Mouse (Mus musculus) MEL (cell line): Measurements from ENCODE around the gene Fars2. TPM values are rescaled to one million over a fixed set of nuclear protein-coding genes. Genes with fewer than 3 reads are reported as not detected.

ENCODE experiments used
- DNase-seq: peaks from one replicate; pipeline ENCODE4 v3.0.0; 2011; ENCODE audit warnings: low read depth, low spot score
- H3K27ac ChIP-seq: 2 replicates; pipeline ENCODE4 v1.5.1; 2012; ENCODE audit warnings: low read depth, mild to moderate bottlenecking, control low read depth, low read length, moderate library complexity; ENCODE audit not compliant: control insufficient read depth
- H3K27me3 ChIP-seq, 2 experiments: fragments of 150-350 bp in 1 of 2; sonication (generic) in 1 of 2; 2 replicates each; pipeline ENCODE4 v1.6.1; 2012; ENCODE audit warnings: low read length in 2 of 2, mild to moderate bottlenecking in 2 of 2, improper control_type of control experiment in 1 of 2, moderate library complexity in 1 of 2; ENCODE audit not compliant: insufficient read depth in 2 of 2, control insufficient read depth in 1 of 2
- H3K36me3 ChIP-seq, 2 experiments: 2 replicates each; pipeline ENCODE4 v1.6.1; 2012 to 2014; ENCODE audit warnings: low read length in 2 of 2, improper control_type of control experiment in 1 of 2, inconsistent platforms in 1 of 2, mild to moderate bottlenecking in 1 of 2; ENCODE audit not compliant: insufficient read depth in 2 of 2, control insufficient read depth in 1 of 2
- H3K4me1 ChIP-seq, 2 experiments: fragments of 150-350 bp in 1 of 2; sonication (generic) in 1 of 2; 2 replicates each; pipeline ENCODE4 v1.6.1; 2012; ENCODE audit warnings: low read length in 2 of 2, improper control_type of control experiment in 1 of 2, mild to moderate bottlenecking in 1 of 2; ENCODE audit not compliant: insufficient read depth in 2 of 2, control insufficient read depth in 1 of 2
- H3K4me3 ChIP-seq, 2 experiments: fragments of 150-350 bp in 1 of 2; sonication (generic) in 1 of 2; 2 replicates each; pipeline ENCODE4 v1.5.1; 2012; ENCODE audit warnings: low read depth in 2 of 2, low read length in 2 of 2, mild to moderate bottlenecking in 2 of 2, moderate library complexity in 2 of 2, control low read depth in 1 of 2, improper control_type of control experiment in 1 of 2; ENCODE audit not compliant: control insufficient read depth in 1 of 2, insufficient read depth in 1 of 2
- H3K79me2 ChIP-seq: 2 replicates; pipeline ENCODE4 v1.6.1; 2012; ENCODE audit warnings: mild to moderate bottlenecking, low read length, moderate library complexity; ENCODE audit not compliant: control insufficient read depth, poor library complexity, insufficient read depth
- H3K9ac ChIP-seq: 2 replicates; pipeline ENCODE4 v1.6.1; 2012; ENCODE audit warnings: low read depth, mild to moderate bottlenecking, control low read depth, low read length, moderate library complexity; ENCODE audit not compliant: control insufficient read depth, poor library complexity, severe bottlenecking
- H3K9me3 ChIP-seq: fragments of 150-350 bp; sonication (generic); replicated peaks from 2 replicates; pipeline ENCODE4 v1.6.1; 2012; ENCODE audit warnings: mild to moderate bottlenecking, low read length, improper control_type of control experiment, moderate library complexity; ENCODE audit not compliant: insufficient read depth
- ELF1 ChIP-seq: IDR thresholded peaks from 2 replicates; pipeline ENCODE4 v1.6.1; 2014; ENCODE audit warnings: low read depth, mild to moderate bottlenecking, inconsistent platforms, low read length, improper control_type of control experiment, moderate library complexity
- GABPA ChIP-seq: IDR thresholded peaks from 2 replicates; pipeline ENCODE4 v1.6.1; 2012; ENCODE audit warnings: low read depth, mild to moderate bottlenecking, inconsistent platforms, low read length, improper control_type of control experiment, moderate library complexity
- GATA1 ChIP-seq: IDR thresholded peaks from 2 replicates; pipeline ENCODE4 v1.6.1; 2011; ENCODE audit warnings: low read depth, low read length, improper control_type of control experiment
- HCFC1 ChIP-seq: IDR thresholded peaks from 2 replicates; pipeline ENCODE4 v1.6.1; 2012; ENCODE audit warnings: low read depth, mild to moderate bottlenecking, inconsistent platforms, low read length, improper control_type of control experiment, moderate library complexity
- MEF2A ChIP-seq: IDR thresholded peaks from 2 replicates; pipeline ENCODE4 v1.6.1; 2014; ENCODE audit warnings: low read depth, mild to moderate bottlenecking, inconsistent platforms, low read length, improper control_type of control experiment; ENCODE audit not compliant: poor library complexity, insufficient replicate concordance, severe bottlenecking; ENCODE audit errors: extremely low read depth
- MXI1 ChIP-seq: IDR thresholded peaks from 2 replicates; pipeline ENCODE4 v1.6.1; 2011; ENCODE audit warnings: mild to moderate bottlenecking, low read depth, low read length, improper control_type of control experiment
- NELFE ChIP-seq: IDR thresholded peaks from 2 replicates; pipeline ENCODE4 v1.6.1; 2011; ENCODE audit warnings: low read depth, low read length, improper control_type of control experiment
- POLR2A ChIP-seq, 2 experiments: IDR thresholded peaks; 2 replicates each; pipeline ENCODE4 v1.6.1; 2011 to 2012; ENCODE audit warnings: low read length in 2 of 2, mild to moderate bottlenecking in 2 of 2, control low read depth in 1 of 2, improper control_type of control experiment in 1 of 2, low read depth in 1 of 2, moderate library complexity in 1 of 2; ENCODE audit not compliant: control insufficient read depth in 1 of 2, insufficient read depth in 1 of 2, poor library complexity in 1 of 2
- SMC3 ChIP-seq: IDR thresholded peaks from 2 replicates; pipeline ENCODE4 v1.6.1; 2011; ENCODE audit warnings: low read depth, low read length, improper control_type of control experiment
- ZKSCAN1 ChIP-seq: IDR thresholded peaks from 2 replicates; pipeline ENCODE4 v1.6.1; 2012; ENCODE audit warnings: low read depth, mild to moderate bottlenecking, inconsistent platforms, low read length, improper control_type of control experiment, moderate library complexity
- ZNF384 ChIP-seq: IDR thresholded peaks from 2 replicates; pipeline ENCODE4 v1.6.1; 2012; ENCODE audit warnings: low read depth, mild to moderate bottlenecking, inconsistent platforms, low read length, improper control_type of control experiment
- polyA plus RNA-seq, 2 experiments: library from polyadenylated mRNA; stranded (reverse) in 1 of 2; unstranded in 1 of 2; fragments of >175 nt in 1 of 2; fragments of >200 nt in 1 of 2; gene quantifications; 2 replicates each; pipeline versions ENCODE4 v1.2.1 to v1.2.4; 2012; ENCODE audit warnings: low replicate concordance in 2 of 2, low read depth in 1 of 2; ENCODE audit not compliant: insufficient read length in 2 of 2, insufficient read depth in 1 of 2, missing spikeins in 1 of 2
- total RNA-seq: library from RNA; depleted of rRNA; stranded (reverse); fragments of 300-350 nt; gene quantifications from 2 replicates; pipeline ENCODE4 v1.2.3, GENCODE M21; 2012

Gene Fars2
- total and polyA plus RNA-seq, 3 experiments = 32.6 to 39.2 TPM; not detected in 1

DNA sequence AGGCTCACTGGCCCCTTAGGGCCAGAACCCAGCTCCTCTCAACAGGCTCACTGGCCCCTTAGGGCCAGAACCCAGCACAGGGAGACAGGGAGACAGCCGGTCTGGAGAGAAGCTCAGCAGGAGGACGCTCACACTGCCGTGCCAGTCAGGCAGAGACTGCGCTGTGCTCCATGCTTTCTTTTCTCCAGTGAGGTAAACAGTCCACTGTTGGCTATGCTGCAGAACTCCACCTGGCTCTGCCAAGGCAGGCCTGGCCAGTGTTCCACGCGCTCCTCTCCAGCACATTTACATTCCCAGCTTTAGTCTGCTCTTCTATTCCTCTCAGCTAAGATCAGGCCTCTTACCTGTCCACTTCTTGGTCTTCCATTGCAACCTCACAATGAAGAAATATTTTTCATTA lies 11.6 kb upstream of the Fars2 start:
- H3K4me1 ChIP-seq = peaks cover 2 to 6% of the 10 kb centered on the region in 2 experiments; a peak in 3 of 4 replicates

GRCm38 (mm10) chr13:36108528-36108927 lies 8.7 kb upstream of the Fars2 start:
- H3K36me3 ChIP-seq = no peaks in the 10 kb centered on the region; a peak in 1 of 4 replicates
- TF ChIP-seq GABPA (no peak), MXI1 (no peak)
- TF ChIP-seq, all 39 proteins: peak for 0
- no peak for DNase-seq
- Histone ChIP-seq H3K4me1 (peaks cover 0 to 6% of the 10 kb centered on the region in 2 experiments; a peak in 2 of 4 replicates), H3K79me2 (peaks cover 4% of the 10 kb centered on the region), H3K27me3 (no peaks in the 10 kb centered on the region), H3K4me3 (no peak overlapping the region), H3K9me3 (no peaks in the 10 kb centered on the region), H3K27ac (no peak overlapping the region), H3K9ac (no peak overlapping the region)

More for the DNA sequence above, 11.6 kb upstream of the Fars2 start:
- no peak for DNase-seq
- no peak overlapping the region for H3K9ac ChIP-seq
- no peaks in the 10 kb centered on the region for H3K27me3 ChIP-seq
- H3K9me3 ChIP-seq = no peaks in the 10 kb centered on the region
- no peak for TF ChIP-seq ZNF384
- no peak for TF ChIP-seq ZKSCAN1
- no peak for TF ChIP-seq SMC3
- TF ChIP-seq POLR2A (IDR thresholded peaks at IDR 0.05; ENCODE audit: control insufficient read depth in 1 of 2, insufficient read depth in 1 of 2, low read depth in 1 of 2, low read length in 2 of 2, poor library complexity in 1 of 2) = no peak
- peaks cover 0 to 6% of the 10 kb centered on the region in 2 experiments; a peak in 2 of 4 replicates for H3K36me3 ChIP-seq
- no peak overlapping the region for H3K4me3 ChIP-seq
- no peak overlapping the region for H3K27ac ChIP-seq
- H3K79me2 ChIP-seq = peaks cover 8% of the 10 kb centered on the region

DNA sequence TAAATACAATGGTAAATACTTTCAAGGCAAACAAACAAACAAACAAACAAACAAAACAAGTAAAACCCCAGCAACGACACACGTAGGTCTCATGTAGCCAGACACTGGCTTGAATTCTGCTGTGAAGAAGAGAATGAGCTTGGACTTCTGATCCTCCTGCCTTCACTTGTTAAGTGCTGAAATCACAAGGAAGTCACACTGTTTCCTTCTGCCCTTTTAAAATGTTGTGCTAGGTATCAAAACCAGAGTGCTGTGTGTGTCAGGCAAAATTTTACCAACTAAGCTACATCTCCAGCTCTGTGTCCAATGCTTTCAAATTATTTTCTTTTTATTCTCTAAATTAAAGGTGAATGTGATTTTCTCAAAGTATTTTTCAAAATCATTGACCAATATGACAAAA lies 5.9 kb upstream of the Fars2 start:
- Histone ChIP-seq H3K79me2 (peaks cover 11% of the 10 kb centered on the region), H3K27me3 (no peaks in the 10 kb centered on the region), H3K9me3 (no peaks in the 10 kb centered on the region), H3K36me3 (peaks cover 0 to 18% of the 10 kb centered on the region in 2 experiments; a peak in 2 of 4 replicates), H3K4me3 (no peak overlapping the region), H3K4me1 (peaks cover 0 to 16% of the 10 kb centered on the region in 2 experiments; a peak in 3 of 4 replicates), H3K27ac (no peak overlapping the region), H3K9ac (no peak overlapping the region)
- no peak for TF ChIP-seq NELFE
- no peak for TF ChIP-seq HCFC1
- no peak for DNase-seq

- H3K4me3 ChIP-seq = no peak overlapping the region
- H3K36me3 ChIP-seq = peaks cover 0 to 18% of the 10 kb centered on the region in 2 experiments; a peak in 2 of 4 replicates
- no peaks in the 10 kb centered on the region for H3K9me3 ChIP-seq
- DNase-seq = no peak
- peaks cover 18% of the 10 kb centered on the region for H3K79me2 ChIP-seq
- H3K9ac ChIP-seq = no peak overlapping the region
- no peak for TF ChIP-seq ELF1
- no peak for TF ChIP-seq GATA1
- no peak for TF ChIP-seq MEF2A
- H3K27me3 ChIP-seq = no peaks in the 10 kb centered on the region
- no peak overlapping the region for H3K27ac ChIP-seq
- peaks cover 0 to 16% of the 10 kb centered on the region in 2 experiments; a peak in 3 of 4 replicates for H3K4me1 ChIP-seq
Observed at GRCm38 (mm10) chr13:36113181-36113580, 4.0 kb upstream of the Fars2 start.
